Mouse (Mus musculus): ENCODE results near the gene Cabp2.
"Not testable (repeated sequence)": the region's sequence is repeated elsewhere in the genome, so short reads cannot be mapped to it uniquely, and the experiment has no call there.

The Cabp2 gene

GRCm38 (mm10) chr19:4081394-4081793, at the start of gene Cabp2:
Cabp2 (plus strand) TSS chr19:4081578.
- no peak for DNase-seq

DNA sequence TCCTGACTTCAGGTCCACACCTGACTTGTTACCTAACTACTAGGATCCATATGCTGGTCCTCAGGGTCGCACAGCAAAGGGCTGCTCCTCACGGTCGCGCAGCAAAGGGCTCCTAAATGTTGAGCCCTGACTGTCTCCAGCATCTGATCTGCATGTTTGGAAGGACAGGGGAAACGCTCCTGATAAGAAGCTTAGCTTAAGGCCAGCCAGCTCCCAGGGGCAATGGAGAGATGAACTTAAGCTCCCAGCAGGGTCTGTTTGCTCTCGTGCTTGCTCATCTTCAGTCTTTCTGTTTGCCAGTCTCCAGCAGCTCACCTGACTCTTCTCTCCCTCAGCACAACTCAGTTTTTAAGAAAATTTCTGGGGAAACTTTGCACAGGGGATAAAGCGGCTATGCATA, 48.7 kb upstream of the Cabp2 start:
- DNase-seq, result no peak

DNA sequence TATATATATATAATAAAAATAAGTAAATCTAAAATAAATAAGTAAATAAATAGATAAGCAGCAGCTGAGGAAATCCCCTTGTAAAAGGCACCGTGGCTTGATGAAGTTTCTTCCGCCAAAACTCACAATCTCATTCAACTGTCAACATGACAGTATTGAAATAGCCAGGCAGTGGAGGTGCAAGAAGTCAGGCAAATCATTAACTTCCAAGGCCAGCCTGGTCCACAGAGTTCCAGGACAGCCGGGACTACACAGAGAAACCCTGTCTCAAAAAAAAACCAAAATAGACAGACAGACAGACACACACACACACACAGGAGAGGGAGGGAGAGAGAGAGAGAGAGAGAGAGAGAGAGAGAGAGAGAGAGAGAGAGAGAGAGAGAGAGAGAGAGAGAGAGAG, 48.1 kb upstream of the Cabp2 start:
- no peak for DNase-seq

DNA sequence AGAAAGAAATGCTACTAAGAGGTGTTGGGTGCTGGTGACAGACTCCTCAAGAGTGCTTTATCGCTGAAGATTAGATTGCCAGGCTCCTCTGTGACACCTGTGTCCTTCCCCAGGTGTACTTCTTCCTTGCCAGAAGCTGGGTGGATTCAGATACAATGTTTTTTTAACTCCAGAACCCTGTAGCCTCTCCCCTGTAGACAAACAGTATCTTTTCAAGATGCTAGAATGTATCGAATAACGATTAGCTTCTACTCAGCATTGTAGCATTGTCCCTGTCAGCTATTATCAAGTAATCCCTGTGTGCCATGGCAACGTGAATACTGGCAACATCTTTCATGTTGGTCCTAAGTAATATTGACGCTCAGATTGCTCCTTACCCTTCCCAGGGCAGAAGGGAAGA, 47.6 kb upstream of the Cabp2 start:
- DNase-seq, result no peak

DNA sequence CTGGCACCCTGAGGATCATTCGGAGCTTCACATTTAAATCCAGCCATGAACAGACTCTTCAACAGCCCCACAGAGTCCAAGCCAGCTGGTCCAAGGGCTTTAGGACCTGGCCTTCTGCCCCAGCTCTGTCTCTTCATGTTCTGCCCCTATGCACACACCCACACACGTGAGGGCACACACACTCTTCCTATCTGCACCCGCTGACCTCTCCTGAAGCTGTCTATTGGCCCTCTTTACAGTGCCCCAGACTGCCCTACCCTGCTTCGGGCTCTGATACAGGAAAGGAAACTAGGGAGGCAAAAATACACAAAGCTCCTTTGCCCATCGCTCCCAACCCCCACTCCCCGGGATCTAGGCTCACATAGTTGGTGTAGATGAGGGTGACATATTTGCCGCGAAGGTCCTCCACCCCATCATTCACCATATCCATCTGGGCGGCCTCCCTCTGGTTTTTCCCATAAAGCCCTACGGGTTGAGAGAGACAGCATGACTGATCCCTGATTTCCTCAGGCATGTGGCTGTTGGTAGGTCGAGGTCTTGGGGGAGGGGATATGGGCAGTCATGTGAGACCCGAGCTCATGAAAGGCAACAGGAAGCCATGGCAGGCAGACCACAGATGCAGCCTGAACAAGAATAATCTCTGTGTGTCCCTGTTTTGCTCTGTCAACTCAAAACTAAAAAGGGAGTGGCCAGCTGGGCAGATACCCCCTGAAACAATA, 44.9 kb upstream of the Cabp2 start:
- DNase-seq, result no peak

GRCm38 (mm10) chr19:4037154-4037787, 44.1 kb upstream of the Cabp2 start:
- not testable (repeated sequence) for DNase-seq

- DNase-seq, result peak; percentile 89
These were observed 43.6 kb upstream of the Cabp2 start, which contains the start of gene Gstp1 for GRCm38 (mm10) chr19:4037788-4038232. Gstp1 (minus strand) TSS chr19:4037985.

DNA sequence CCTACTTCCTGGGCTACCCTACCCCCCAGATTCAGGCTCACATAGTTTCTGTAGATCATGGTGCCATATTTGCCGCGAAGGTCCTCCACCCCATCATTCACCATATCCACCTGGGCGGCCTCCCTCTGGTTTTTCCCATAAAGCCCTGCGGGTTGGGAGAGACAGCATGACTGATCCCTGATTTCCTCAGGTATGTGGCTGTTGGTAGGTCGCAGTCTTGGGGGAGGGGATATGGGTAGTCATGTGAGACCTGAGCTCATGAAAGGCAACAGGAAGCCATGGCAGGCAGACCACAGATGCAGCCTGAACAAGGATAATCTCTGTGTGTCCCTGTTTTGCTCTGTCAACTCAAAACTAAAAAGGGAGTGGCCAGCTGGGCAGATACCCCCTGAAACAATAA, 40.4 kb upstream of the Cabp2 start:
- DNase-seq, result not testable (repeated sequence)

GRCm38 (mm10) chr19:4041500-4041899, 39.9 kb upstream of the Cabp2 start:
- not testable (repeated sequence) for DNase-seq

DNA sequence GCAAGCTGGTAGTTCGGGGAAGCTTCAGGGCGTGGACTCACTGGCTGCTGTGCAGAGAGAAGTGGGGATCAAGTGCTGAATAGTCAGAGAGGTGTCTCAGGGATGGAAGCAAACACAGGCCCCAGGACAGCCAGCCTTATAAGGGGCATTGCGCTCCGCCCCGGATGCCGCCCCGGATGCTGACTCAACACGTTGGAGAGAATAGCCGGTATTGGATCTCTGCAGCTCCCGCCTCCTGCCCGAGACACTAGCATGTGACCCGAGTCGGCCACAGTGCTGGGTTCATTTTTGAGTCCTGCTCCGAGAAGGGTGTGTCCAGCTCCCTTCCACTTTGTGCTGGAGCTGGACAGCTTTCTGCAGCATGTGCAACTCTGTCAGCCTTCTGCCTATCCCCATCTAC, 39.3 kb upstream of the Cabp2 start:
- DNase-seq, result no peak

DNA sequence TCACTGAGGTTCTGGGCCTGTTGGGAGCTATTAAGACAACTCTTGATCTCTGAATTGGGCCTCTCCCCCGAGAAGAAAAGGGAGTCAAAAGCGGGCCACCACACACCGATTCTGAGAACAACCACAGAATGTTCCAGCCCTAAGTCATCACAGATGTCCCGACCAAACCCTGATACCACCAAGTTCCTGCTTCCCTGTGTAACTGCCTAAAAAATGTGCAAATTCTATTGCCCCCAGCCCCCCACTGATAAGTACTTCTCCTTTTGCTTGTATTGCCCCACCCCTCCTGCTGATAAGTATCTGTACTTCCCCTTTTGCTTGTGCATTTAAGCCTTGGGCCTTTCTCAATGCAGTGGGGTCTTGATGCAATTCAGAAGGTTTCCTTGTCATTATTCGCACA, 37.3 kb upstream of the Cabp2 start:
- not testable (repeated sequence) for DNase-seq

- no peak for DNase-seq
These were observed 35.2 kb upstream of the Cabp2 start, which contains the start of gene Gstp2 for GRCm38 (mm10) chr19:4045966-4046865. Gstp2 (minus strand) TSS chr19:4046023.

GRCm38 (mm10) chr19:4046866-4047254, 34.5 kb upstream of the Cabp2 start:
- DNase-seq, result no peak

GRCm38 (mm10) chr19:4047859-4048258, 33.5 kb upstream of the Cabp2 start:
- DNase-seq, result peak; percentile 83

GRCm38 (mm10) chr19:4049069-4049468, 32.3 kb upstream of the Cabp2 start:
- not testable (repeated sequence) for DNase-seq

GRCm38 (mm10) chr19:4051016-4051415, 30.4 kb upstream of the Cabp2 start:
- DNase-seq, result peak; percentile 32

DNA sequence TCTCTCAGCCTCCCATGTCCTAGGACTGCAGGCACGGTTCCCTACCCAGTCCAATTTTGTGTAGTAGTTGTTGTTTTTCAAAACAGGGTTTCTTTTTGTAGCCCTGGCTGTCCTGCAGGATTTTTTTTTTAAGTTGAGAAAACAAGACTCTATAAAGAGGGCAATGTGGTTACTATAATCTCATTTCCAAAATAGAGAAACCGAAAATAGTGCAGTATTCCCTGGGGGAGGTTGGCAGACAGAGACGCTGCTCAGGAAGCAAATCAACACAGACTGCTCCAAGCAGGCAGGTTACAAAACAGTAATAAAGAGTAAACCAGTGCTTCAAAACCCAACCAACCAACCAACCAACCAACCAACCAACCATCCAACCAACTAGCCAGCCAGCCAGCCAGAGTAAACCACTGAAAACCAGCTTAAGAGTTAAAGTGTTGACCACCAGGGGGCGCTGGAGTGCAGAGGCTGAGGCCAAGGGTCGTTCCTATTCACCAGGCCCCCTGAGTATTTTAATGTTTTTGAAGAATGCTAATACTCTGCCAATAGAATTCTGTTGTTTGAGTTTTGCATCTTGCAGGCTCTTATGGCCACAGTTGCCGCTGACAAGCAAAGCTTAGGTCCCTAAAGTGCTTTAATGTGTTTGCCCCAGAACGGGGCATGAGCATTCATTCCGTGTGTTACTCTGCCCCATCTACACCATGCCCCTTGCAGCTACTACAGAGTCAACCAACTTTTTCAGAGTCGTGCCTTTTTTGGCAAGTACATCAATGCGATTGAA, 29.4 kb upstream of the Cabp2 start:
- peak; percentile 79 for DNase-seq

DNA sequence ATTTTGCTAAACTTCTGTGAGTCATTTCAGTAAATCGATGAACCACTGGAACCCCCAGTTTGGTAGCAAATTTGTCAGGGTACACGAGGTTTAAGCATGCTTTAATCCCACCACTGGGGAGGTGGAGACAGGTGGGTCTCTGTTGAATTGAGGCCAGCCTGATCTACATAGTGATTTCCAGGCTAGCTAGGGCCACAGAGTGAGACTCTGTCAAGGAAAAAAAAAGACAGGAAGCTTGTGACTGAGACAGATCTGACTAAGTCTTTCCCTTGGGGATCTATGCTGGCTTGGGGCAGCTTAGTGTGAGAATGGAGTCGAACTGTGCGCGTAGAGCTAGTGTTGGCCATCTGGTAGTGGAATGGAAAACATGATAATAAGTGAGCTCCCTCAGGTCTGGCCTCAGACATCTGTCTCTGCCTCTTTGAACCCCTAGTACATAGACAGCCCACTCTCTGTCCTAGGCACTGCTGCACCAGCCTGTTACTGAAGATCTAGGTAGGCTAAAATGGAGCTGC, 28.8 kb upstream of the Cabp2 start:
- no peak for DNase-seq

DNA sequence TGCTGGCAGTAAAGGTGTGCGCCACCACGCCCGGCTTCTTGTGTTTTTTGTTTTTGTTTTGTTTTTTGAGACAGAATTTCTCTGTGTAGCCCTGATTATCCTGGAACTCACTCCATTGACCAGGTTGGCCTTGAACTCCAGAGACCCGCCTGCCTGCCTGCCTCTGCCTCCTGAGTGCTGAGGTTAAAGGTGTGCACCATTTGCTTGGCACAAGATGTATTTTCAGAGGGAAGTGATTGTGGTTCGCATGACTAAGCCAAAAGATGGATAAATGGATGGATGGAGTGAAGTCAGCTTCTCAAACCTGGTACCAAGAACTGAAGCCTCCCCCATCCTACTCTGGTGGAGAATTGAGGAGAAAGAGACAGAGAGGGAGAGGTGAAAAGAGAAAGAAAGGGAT, 26.8 kb upstream of the Cabp2 start:
- no peak for DNase-seq

DNA sequence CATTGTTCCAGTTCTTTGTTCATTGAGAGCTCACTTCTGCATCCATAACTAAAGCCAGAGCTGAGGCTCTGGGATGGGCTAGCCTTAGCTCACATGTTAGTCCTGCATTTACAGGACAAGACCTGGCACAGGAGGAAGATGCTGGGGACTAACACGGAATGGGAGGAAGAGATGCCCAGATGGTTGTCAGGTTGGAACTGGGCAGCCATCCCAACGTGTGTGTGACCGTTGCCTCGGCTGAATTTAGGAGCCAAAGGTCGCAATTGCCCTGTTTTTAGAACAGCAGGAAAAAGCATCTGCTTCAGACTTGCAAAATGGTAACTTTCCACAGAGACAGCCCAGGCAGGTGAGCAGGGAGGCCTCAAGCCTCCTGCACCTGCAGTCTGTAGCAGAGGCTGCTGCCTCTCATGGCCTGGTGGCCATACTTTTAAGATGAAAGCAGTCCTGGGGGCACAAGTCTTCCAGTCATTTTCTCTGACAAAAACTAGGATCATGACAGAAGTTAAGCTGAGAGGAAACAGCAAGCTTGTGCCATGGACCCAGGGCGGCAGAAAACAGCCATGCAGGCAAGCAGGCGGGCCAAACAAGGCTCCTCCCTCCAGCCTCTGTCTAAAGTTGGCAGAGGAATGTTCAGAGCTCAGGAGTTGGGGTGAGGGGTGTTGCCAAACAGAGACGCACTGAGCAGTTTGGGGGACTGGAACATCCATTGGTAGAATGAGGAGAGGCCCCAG, 26.0 kb upstream of the Cabp2 start:
- DNase-seq, result no peak

- no peak for DNase-seq
These were observed 25.3 kb upstream of the Cabp2 start for GRCm38 (mm10) chr19:4055947-4056693.
